Mouse (Mus musculus): Measurements from ENCODE around the gene Cabp2. TPM values are rescaled to one million over a fixed set of nuclear protein-coding genes. Genes with fewer than 3 reads are reported as not detected.

Cabp2 gene
- polyA plus RNA-seq, 1 experiment from 2014 or later: not detected

- no peak overlapping the region for H3K9ac ChIP-seq
- no peaks in the 10 kb centered on the region for H3K4me1 ChIP-seq
- 88% methylated on average over 5 of the region's 5 CpGs for WGBS
- H3K4me2 ChIP-seq (replicated peaks): no peak overlapping the region
- H3K27me3 ChIP-seq (replicated peaks): no peaks in the 10 kb centered on the region; the same call in 1 of the 2 replicates
- no peak for ATAC-seq (ENCODE audit: low FRiP score, low read depth)
- no peak overlapping the region for H3K4me3 ChIP-seq
- no peaks in the 10 kb centered on the region for H3K9me3 ChIP-seq
- no peak overlapping the region for H3K27ac ChIP-seq
- H3K36me3 ChIP-seq: no peaks in the 10 kb centered on the region
Observed at GRCm38 (mm10) chr19:4087090-4087489, 5.7 kb downstream of the Cabp2 start.

GRCm38 (mm10) chr19:4088146-4088545 is 6.8 kb downstream of the Cabp2 start:
- no peak for ATAC-seq (ENCODE audit: low FRiP score, low read depth)
- Histone ChIP-seq H3K36me3 (no peaks in the 10 kb centered on the region), H3K4me1 (no peaks in the 10 kb centered on the region), H3K27me3 (replicated peaks) (no peaks in the 10 kb centered on the region; the same call in 1 of the 2 replicates), H3K9me3 (no peaks in the 10 kb centered on the region), H3K9ac (no peak overlapping the region), H3K4me2 (replicated peaks) (no peak overlapping the region), H3K27ac (no peak overlapping the region), H3K4me3 (no peak overlapping the region)
- 56% methylated on average over 5 of the region's 5 CpGs for WGBS

GRCm38 (mm10) chr19:4089128-4089527 is 7.8 kb downstream of the Cabp2 start:
- no peaks in the 10 kb centered on the region for H3K4me1 ChIP-seq
- H3K4me3 ChIP-seq: no peak overlapping the region
- no peak overlapping the region for H3K9ac ChIP-seq
- H3K9me3 ChIP-seq: no peaks in the 10 kb centered on the region
- WGBS: 83% methylated on average over 6 of the region's 6 CpGs
- no peak for ATAC-seq (ENCODE audit: low FRiP score, low read depth)
- no peak overlapping the region for H3K27ac ChIP-seq
- no peaks in the 10 kb centered on the region for H3K36me3 ChIP-seq
- no peaks in the 10 kb centered on the region; the same call in 1 of the 2 replicates for H3K27me3 ChIP-seq (replicated peaks)
- no peak overlapping the region for H3K4me2 ChIP-seq (replicated peaks)

- H3K9ac ChIP-seq: no peak overlapping the region
- no peak overlapping the region for H3K4me2 ChIP-seq (replicated peaks)
- H3K4me3 ChIP-seq: no peak overlapping the region
- ATAC-seq (ENCODE audit: low FRiP score, low read depth): no peak
- H3K9me3 ChIP-seq: no peaks in the 10 kb centered on the region
- H3K27ac ChIP-seq: no peak overlapping the region
- no peaks in the 10 kb centered on the region for H3K36me3 ChIP-seq
- H3K27me3 ChIP-seq (replicated peaks): no peaks in the 10 kb centered on the region; the same call in 1 of the 2 replicates
- 91% methylated on average over 3 of the region's 3 CpGs for WGBS
- no peaks in the 10 kb centered on the region for H3K4me1 ChIP-seq
Observed at GRCm38 (mm10) chr19:4090446-4090845, 9.1 kb downstream of the Cabp2 start.

- H3K4me1 ChIP-seq: no peaks in the 10 kb centered on the region
- ATAC-seq (ENCODE audit: low FRiP score, low read depth): no peak
- H3K9me3 ChIP-seq: no peaks in the 10 kb centered on the region
- H3K27me3 ChIP-seq (replicated peaks): no peaks in the 10 kb centered on the region
- H3K9ac ChIP-seq: no peak overlapping the region
- no peak overlapping the region for H3K4me3 ChIP-seq
- no peak overlapping the region for H3K4me2 ChIP-seq (replicated peaks)
- no peaks in the 10 kb centered on the region for H3K36me3 ChIP-seq
- H3K27ac ChIP-seq: no peak overlapping the region
- 72% methylated on average over 2 of the region's 2 CpGs for WGBS
Observed at GRCm38 (mm10) chr19:4091383-4091782, 10.0 kb downstream of the Cabp2 start.

- WGBS: 87% methylated on average over 3 of the region's 3 CpGs
- no peak overlapping the region for H3K9ac ChIP-seq
Observed at GRCm38 (mm10) chr19:4092750-4093149, 11.4 kb downstream of the Cabp2 start.

GRCm38 (mm10) chr19:4093772-4094171 is 12.4 kb downstream of the Cabp2 start:
- no peak overlapping the region for H3K4me3 ChIP-seq
- H3K4me2 ChIP-seq (replicated peaks): no peak overlapping the region
- no peaks in the 10 kb centered on the region for H3K36me3 ChIP-seq
- peaks cover 13% of the 10 kb centered on the region for H3K4me1 ChIP-seq
- 72% methylated on average over 7 of the region's 7 CpGs for WGBS
- no peaks in the 10 kb centered on the region for H3K27me3 ChIP-seq (replicated peaks)
- ATAC-seq (ENCODE audit: low FRiP score, low read depth): no peak
- no peaks in the 10 kb centered on the region for H3K9me3 ChIP-seq
- no peak overlapping the region for H3K9ac ChIP-seq
- H3K27ac ChIP-seq: no peak overlapping the region

More at GRCm38 (mm10) chr19:4092750-4093149, 11.4 kb downstream of the Cabp2 start:
- no peak for ATAC-seq (ENCODE audit: low FRiP score, low read depth)
- peaks cover 3% of the 10 kb centered on the region; the same call in 1 of the 2 replicates for H3K4me1 ChIP-seq
- no peaks in the 10 kb centered on the region for H3K9me3 ChIP-seq
- H3K4me3 ChIP-seq: no peak overlapping the region
- H3K27ac ChIP-seq: no peak overlapping the region
- H3K4me2 ChIP-seq (replicated peaks): no peak overlapping the region
- H3K36me3 ChIP-seq: no peaks in the 10 kb centered on the region
- no peaks in the 10 kb centered on the region for H3K27me3 ChIP-seq (replicated peaks)

GRCm38 (mm10) chr19:4094348-4094747 is 13.0 kb downstream of the Cabp2 start:
- Histone ChIP-seq H3K4me2 (replicated peaks) (no peak overlapping the region), H3K9ac (no peak overlapping the region), H3K36me3 (no peaks in the 10 kb centered on the region), H3K4me1 (peaks cover 19% of the 10 kb centered on the region), H3K4me3 (no peak overlapping the region), H3K27ac (no peak overlapping the region), H3K9me3 (no peaks in the 10 kb centered on the region), H3K27me3 (replicated peaks) (0 out of 2 replicates have a peak, but pooled peaks cover 3% of the 10 kb centered on the region)
- ATAC-seq (ENCODE audit: low FRiP score, low read depth): no peak
- 91% methylated on average over 3 of the region's 3 CpGs for WGBS

- Histone ChIP-seq H3K27me3 (replicated peaks) (peaks cover 7% of the 10 kb centered on the region), H3K36me3 (no peaks in the 10 kb centered on the region), H3K4me1 (peaks cover 23% of the 10 kb centered on the region), H3K4me3 (no peak overlapping the region), H3K27ac (no peak overlapping the region), H3K9me3 (no peaks in the 10 kb centered on the region), H3K4me2 (replicated peaks) (no peak overlapping the region), H3K9ac (no peak overlapping the region)
- no peak for ATAC-seq (ENCODE audit: low FRiP score, low read depth)
- 77% methylated on average over 5 of the region's 5 CpGs for WGBS
Observed at GRCm38 (mm10) chr19:4094774-4095303, 13.5 kb downstream of the Cabp2 start.

- ATAC-seq (ENCODE audit: low FRiP score, low read depth): no peak
- 70% methylated on average over 3 of the region's 3 CpGs for WGBS
- H3K4me3 ChIP-seq: no peak overlapping the region
Observed at GRCm38 (mm10) chr19:4095802-4096201, 14.4 kb downstream of the Cabp2 start.

GRCm38 (mm10) chr19:4096642-4097440 is 15.5 kb downstream of the Cabp2 start, which contains the start of gene Cdk2ap2:
Gene Cdk2ap2 (plus strand): TSS chr19:4097182.
- H3K4me1 ChIP-seq: peaks cover 42% of the 10 kb centered on the region
- peaks cover 24% of the 10 kb centered on the region for H3K27me3 ChIP-seq (replicated peaks)
- peak within 1 kb of the TSS; percentile 59 for H3K4me2 ChIP-seq (replicated peaks)
- H3K4me3 ChIP-seq: peak within 1 kb of the TSS; percentile 46
- peak within 1 kb of the TSS; percentile 48; the same call in 1 of the 2 replicates for H3K27ac ChIP-seq
- under 1% methylated on average over 65 of the region's 65 CpGs for WGBS
- H3K36me3 ChIP-seq: no peaks in the 10 kb centered on the region
- peak within 1 kb of the TSS; percentile 55 for H3K9ac ChIP-seq
- peak; percentile 91 for ATAC-seq (ENCODE audit: low FRiP score, low read depth)
- H3K9me3 ChIP-seq: no peaks in the 10 kb centered on the region

More at GRCm38 (mm10) chr19:4095802-4096201, 14.4 kb downstream of the Cabp2 start:
- Histone ChIP-seq H3K9ac (no peak overlapping the region), H3K4me2 (replicated peaks) (no peak overlapping the region), H3K4me1 (peaks cover 33% of the 10 kb centered on the region), H3K36me3 (no peaks in the 10 kb centered on the region), H3K27ac (no peak overlapping the region), H3K9me3 (no peaks in the 10 kb centered on the region), H3K27me3 (replicated peaks) (peaks cover 16% of the 10 kb centered on the region)

- WGBS: 2% methylated on average over 21 of the region's 21 CpGs
- peak overlapping the region; percentile 37; the same call in 1 of the 2 replicates for H3K27ac ChIP-seq
- H3K36me3 ChIP-seq: no peaks in the 10 kb centered on the region
- ATAC-seq (ENCODE audit: low FRiP score, low read depth): no peak
- H3K9me3 ChIP-seq: no peaks in the 10 kb centered on the region
- H3K4me2 ChIP-seq (replicated peaks): peak overlapping the region; percentile 59
- peaks cover 42% of the 10 kb centered on the region for H3K4me1 ChIP-seq
- peak overlapping the region; percentile 46 for H3K4me3 ChIP-seq
- peaks cover 30% of the 10 kb centered on the region for H3K27me3 ChIP-seq (replicated peaks)
- H3K9ac ChIP-seq: peak overlapping the region; percentile 55
Observed at GRCm38 (mm10) chr19:4097441-4097825, 16.1 kb downstream of the Cabp2 start.

Measured in neural tube, embryonic 12.5 days (tissue).